Mouse (Mus musculus): ENCODE measurements at regions not wholly inside any gene's neighbourhood (a gene's known extent, or its start where the extent isn't known, plus 50 kb on each side); places are given as distances from the start of the nearest gene placed in this dataset.

DNA sequence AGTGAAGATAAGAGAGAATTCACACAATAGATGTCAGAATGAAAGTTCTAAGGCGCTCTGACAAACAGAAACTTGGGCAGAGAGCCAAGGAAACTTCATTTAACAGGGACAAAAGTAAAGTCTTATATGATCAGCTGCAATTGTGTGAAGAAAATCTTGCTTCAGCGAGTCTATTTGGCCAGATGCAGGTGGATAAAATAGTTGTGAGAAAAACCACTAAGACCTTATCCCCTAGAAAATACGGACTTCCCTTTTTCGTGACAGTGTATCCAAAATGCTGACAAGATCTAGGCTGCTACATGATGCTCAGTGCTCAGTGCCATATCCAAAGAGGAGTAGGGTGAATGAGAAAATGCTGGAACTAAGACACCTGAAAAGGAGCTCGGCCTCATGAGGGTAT is 274.7 kb upstream of the Ppargc1a start:
- no peak for DNase-seq (ENCODE audit: low read depth in 1 of 2, low spot score in 2 of 2)

DNA sequence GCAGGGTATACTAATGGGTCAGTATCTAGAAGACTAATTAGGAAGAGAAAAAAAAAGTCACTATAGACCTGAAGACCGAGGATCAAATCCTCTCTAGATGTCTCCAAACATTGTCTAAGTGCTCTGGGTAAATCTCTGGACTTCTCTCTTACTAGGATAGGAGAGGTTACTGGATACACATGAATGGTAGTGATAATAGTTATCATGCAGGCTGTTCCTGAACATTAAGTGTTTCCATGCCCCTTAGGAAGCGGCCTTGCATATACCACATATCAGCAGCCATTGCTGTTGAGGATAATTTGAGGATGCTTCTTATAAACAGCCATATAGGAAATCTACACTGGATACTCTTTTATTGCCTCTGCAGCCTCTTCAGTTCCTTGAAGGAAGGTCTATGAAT is 274.2 kb upstream of the Ppargc1a start:
- DNase-seq (ENCODE audit: low read depth in 1 of 2, low spot score in 2 of 2), result no peak

DNA sequence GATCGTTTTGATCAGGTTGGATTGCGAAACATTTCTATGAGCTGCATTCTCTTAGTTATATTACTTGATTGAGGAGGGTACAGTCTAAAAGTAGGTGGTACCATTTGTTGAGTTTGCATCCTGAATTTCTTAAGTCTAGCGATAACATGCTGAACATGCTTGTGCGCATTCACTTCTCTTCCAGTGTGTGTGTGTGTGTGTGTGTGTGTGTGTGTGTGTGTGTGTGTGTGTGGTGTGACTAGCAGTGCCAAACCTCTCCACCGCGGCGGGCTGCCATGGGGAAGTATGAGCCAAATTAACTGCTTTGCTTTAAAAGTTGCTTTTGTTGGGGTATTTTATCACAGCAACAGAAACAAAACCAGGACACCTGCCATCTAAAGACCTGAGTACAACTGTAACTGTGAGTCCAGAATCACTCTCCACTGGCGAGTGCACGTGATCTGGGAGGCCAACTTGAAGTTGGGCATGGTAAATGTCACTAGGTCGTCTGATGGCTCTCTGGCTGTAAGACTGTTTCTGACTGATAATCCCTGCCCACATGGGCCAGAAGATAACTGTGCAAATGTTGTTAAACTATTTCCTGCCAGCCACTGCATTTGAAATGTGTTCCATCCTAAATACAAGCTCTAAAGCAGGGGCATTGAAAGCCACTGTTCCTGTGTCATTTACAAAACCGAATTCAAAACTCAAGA is 273.3 kb upstream of the Ppargc1a start:
- no peak for DNase-seq (ENCODE audit: low read depth in 1 of 2, low spot score in 2 of 2)

DNA sequence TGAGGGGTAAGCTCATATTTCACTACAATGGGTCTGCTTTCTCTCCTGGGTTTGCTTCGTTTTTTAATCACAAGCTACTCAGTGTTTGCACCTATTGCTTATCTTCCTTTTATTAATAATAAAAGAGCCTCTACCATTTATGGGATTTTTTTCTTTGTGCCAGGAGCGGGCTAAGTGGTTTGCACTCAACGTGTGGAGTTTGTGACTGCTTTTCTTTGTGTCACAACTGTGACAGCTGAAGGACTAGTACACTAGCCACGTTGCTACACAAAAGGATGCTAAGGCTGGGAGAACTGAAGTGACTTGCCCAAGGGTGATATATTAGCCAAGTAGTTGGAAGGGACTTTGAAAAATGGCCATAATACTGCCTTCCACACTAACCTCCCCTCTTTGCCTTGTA is 271.8 kb upstream of the Ppargc1a start:
- no peak for DNase-seq (ENCODE audit: low read depth in 1 of 2, low spot score in 2 of 2)

DNA sequence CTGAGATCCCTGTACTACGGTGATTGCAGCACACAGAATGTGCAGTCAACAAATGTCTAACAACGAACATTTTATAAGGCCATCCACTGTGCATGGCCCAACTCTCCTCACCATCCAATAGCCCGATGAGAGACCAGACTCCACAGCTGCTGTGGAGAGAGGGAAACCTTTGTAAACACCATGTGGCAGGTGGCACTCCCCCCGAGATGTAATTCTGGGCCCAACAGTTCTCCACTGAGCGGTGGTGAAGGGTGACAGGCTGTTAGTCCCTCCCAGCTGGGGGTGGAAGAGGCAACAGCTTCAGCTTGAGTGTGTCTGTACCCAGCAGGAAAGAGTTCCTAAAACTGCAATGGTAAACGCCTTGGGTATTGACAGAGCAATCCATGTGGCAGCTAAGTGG is 263.0 kb upstream of the Ppargc1a start:
- no peak for DNase-seq (ENCODE audit: low read depth in 1 of 2, low spot score in 2 of 2)

DNA sequence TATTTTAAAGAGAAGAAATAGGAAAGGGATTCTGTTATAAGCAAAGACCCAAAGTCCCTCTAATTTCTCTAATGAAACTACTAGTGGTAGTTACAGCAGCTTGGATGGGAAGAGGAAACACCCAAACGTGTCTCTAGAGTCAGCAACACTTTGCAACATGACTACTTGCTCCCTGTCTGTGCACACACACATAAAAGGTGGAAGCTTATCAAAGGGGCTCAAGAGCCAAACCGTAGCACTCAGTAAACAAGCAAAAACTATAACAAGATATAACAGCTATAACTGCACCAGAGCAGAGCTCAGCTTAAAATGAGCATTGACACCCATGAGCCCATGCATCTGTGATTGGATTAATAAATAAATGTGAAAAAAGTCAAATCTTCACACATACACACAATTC is 262.5 kb upstream of the Ppargc1a start:
- no peak for DNase-seq (ENCODE audit: low read depth in 1 of 2, low spot score in 2 of 2)

DNA sequence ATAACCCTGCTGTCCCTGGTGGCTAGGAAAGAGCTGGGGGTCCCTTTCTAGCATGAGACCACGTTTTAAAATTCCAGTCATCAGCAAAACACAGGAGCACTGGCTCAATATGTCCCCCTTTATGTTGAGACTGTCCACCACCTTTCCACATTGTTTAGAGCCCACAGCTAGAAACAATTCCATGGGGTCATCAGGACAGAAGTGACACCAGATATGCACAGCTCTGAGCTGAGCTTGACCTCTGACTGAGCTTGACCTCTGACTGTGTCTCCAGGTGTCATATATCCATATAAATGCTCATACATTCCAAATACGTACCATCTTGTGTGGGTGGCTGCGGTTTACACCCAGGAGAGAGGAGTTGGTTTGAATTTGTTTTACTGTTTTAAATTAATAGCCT is 262.1 kb upstream of the Ppargc1a start:
- DNase-seq (ENCODE audit: low read depth in 1 of 2, low spot score in 2 of 2), result no peak

DNA sequence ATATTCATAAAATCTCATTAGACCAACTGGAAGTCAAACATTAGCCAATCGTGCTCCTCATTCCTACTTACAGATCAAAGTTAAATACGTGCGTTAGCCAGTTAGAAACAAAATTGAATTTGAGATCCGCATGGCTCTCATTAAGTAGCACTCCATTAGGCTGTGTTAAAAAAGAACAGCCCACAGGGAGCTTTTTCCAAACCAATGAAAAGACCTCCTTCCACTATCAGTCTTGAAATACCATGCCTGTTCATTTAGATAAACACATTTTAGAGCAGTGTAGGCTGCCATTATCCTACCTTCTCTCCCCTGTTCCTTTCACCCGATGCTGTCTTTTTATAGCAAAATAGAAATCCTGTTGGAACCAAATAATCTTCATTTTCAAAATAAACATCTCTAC is 261.5 kb upstream of the Ppargc1a start:
- DNase-seq (ENCODE audit: low read depth in 1 of 2, low spot score in 2 of 2), result no peak

DNA sequence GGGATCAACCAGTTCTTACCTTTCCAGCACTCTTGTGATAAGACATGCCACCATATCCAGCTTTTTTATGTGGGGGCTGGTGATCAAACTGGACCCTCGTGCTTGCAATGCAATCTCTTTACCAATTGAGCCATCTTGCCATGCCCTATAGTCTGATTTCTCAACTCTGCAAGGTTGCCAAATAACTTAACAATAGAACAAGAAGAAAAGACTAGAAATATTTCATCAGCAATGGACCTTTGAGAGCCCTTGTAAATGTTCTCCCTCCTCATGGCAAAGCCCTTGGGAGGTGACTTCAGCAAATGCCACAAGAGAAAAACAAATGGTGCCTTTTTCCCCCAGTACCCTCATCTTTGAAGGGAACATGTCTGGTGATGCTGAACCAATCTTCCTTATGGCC is 258.7 kb upstream of the Ppargc1a start:
- no peak for DNase-seq (ENCODE audit: low read depth in 1 of 2, low spot score in 2 of 2)

DNA sequence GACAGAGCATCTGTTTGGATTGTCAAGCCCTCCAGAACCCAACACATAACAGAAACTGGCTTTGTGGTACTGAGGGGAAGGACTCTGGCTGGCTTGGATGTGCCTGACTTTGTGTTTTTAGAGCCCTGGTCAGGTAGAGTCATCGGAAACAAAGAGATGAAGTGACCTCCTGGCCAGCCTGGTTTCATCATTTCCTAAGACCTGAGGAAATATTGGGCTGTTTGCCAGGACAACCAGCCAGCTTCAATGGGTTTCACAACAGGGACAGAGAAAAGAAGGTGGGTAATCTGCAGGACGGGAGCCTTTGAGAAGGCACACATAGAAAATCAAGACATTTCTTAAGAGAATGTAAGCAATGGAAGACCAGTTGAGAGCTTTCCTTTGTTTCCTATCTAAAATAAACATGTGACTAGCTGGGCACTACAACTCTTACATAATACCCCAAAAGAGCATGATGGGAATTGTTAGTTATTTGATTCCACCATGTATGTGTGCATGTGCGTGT is 258.1 kb upstream of the Ppargc1a start:
- DNase-seq (ENCODE audit: low read depth in 1 of 2, low spot score in 2 of 2), result no peak

DNA sequence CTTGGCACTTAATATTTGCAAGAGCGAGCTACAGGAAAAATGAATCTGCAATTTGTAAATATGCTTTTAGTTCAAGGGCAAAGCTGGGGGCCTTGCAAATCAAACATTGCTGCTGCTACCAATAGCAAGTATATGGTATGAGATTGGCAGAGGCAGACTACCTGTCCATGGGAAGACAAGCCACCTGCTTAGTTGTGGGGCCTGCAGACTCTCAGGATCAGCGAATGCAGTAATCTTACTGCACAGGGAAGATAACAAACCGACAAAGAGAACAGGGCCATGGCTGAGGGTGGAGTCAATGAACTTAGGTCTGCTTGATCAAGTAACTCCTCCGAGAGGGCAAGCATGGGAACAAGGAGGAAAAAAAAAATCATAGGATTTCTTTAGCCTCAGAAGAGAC is 257.2 kb upstream of the Ppargc1a start:
- no peak for DNase-seq (ENCODE audit: low read depth in 1 of 2, low spot score in 2 of 2)

DNA sequence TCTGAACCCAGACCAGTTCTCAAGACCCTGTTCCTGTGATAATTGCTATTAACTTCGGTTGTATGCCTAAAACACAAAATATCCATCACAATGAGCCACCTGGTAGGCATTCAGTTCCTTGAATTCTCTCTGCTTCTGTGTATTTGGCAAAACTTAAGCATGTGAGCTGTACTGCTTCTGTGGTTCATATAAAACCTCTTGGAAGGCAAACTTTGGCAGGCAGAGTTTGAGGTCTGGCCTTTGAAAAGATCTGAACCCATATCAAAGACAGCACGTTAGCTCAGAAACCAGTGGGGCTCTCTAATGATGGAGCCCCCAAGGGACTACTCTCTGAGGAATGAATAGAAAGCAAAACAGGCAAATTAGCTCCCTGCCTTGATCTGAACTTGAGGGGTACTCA is 256.1 kb upstream of the Ppargc1a start:
- DNase-seq (ENCODE audit: low read depth in 1 of 2, low spot score in 2 of 2), result no peak

DNA sequence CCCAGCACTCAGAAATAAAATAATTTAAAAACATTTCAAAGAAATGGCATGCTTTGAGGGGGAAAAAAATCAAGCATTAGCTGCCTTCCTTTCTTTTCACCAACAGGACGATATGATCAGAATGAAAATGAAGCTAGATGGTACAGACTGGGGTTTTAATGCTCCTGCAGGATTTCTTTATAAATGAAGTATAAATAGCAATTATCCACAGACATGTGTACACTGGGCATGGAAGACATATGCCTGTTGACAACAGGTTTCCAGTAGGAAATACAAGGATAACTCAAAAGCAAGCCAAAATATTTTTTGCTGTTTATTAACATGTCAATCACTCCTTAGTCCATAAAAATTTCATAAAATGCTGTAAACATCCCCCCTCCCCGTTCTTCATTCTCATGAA is 248.7 kb upstream of the Ppargc1a start:
- no peak for DNase-seq (ENCODE audit: low read depth in 1 of 2, low spot score in 2 of 2)

DNA sequence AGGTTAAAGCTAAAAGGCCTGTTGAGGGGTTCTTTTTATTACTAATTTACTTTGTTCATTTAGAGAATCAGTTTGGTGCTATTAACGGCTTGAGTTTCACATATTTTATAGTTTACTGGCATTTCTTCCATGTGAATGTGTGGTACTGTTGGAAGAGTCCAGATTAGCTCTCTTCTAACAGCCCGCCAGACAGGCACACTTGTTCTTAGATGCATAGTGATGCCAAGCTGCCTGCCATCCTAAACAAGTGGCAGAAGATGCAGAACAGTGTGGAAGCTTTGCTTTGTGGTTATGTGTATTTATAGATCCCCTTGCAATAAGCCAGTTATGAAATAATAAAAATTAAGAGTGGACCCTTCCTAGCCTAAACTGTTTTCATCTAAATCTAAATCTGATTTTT is 244.2 kb upstream of the Ppargc1a start:
- DNase-seq (ENCODE audit: low read depth in 1 of 2, low spot score in 2 of 2), result no peak

DNA sequence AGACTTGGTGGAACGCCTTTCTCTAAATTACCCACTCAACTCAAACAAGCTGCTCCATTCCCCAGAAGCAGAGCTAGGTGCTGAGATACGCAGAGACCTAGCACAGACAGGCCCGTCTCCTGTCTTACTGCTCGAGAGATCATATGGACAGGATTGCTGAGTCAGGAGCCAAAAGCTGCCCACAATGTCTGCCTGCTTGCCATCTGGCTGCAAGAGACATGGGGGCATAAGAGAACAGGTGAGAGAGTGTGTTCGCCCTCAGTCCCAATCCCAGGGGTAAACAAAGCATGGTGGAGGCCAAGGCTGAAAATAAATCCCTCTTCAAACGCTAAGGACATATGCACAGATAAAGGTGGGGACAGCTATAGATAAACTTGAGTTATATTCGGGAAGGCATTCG is 234.0 kb upstream of the Ppargc1a start:
- no peak for DNase-seq (ENCODE audit: low read depth in 1 of 2, low spot score in 2 of 2)

DNA sequence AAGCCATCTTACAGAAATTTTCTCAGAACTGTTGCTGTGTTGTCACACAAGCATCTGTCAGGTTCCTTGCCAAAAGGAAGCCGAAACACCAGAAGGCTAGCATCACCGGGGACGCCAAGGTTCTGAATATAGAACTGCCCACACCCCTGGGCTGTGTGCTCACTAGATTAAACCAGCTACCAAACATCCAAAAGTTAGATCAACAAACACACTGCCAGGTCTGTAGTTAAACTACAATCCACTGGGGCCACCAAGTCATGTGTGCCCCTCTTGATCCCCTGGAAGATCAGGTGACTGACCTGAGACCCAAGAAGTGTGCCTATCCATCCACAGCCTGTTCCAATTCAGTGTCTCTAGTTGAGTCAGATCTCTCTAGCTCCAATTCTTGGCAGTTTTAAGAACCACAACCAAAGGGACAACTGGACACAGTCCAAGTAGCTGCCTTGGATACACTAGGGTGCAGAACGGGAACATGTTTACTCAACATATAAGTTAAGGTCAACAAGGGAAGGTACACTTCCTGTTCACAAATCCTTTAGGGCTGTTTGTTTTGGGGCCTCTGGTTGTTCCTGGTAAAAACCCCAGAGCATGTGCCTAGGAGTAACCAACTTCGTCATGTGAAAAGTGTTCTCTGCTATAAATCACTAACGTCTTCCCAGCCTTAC is 232.0 kb upstream of the Ppargc1a start:
- DNase-seq (ENCODE audit: low read depth in 1 of 2, low spot score in 2 of 2), result no peak

DNA sequence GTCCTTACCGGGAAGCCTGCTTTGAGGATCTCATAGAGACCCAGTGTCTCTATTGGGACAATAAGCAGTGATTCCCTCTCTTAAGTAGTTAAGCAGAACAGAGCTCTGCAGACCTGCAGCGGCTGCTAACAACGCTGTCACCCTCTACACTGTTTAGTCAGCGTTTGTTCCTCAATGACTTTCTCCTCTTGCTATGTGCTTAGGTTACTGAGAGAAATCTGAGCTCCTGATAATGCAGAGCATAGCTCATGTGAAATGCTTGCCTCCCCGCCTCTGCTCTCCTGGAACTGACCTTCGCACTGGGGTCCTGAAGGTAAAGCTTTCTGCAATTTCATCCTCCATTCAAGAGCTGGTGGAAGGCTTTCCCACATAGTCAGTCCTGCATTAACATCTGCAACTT is 226.6 kb upstream of the Ppargc1a start:
- DNase-seq (ENCODE audit: low read depth in 1 of 2, low spot score in 2 of 2), result no peak

DNA sequence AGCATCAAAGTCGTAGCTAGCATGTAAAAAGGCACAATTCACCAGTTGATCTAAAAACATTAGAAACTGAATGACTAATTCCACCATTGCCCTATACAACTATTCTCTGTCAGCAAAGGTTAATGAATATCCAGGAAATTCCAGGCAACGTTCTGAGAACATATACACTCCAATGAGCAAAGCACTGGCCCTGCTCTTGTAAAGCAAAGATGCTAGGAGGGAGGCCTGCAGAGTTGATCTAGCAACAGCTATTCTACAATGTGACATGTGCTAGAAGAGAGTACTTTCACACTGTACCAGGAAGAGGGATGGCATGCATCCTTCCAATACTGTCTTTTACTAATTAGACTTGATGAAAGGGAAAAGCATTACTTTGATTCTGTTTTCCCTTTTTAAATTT is 225.4 kb upstream of the Ppargc1a start:
- no peak for DNase-seq (ENCODE audit: low read depth in 1 of 2, low spot score in 2 of 2)

DNA sequence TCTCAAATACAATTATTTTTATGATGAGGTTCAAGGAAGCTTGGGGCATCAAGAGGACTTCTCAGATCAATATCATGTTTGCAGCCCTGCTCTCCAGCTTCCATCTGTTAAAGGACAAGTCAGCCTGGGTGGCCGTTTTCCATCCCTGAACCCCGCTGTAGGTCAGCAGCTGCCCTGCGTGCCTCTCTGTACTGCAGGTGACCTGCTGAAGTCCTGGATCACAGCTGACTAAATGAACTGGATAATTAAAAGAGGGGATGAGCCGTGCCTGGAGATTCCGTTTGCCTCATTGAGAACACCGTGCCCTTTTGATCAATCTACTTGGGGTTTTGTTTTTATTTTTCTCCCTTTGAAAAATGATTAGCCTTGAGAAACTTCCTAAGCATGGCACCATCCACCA is 221.2 kb upstream of the Ppargc1a start:
- DNase-seq (ENCODE audit: low read depth in 1 of 2, low spot score in 2 of 2), result no peak

DNA sequence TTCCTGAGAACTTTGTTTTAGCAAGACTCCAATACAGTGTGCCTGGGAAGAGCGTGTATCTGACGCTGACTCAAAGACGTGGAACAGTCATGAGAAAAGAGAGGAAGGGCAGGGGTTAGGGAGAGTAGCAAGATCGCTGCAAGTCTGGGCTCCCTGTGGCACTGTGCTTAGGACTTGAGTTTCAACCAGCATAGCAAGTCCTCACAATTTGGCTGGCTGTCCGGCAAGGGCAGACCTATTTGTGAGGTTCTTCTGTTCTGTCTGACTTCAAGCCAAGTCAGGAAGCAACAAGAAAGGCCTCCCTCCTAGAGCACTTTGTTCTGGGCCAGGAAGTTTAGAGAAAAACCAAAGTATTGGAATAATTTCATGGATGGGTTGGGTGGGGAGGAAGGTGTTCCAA is 216.0 kb upstream of the Ppargc1a start:
- no peak for DNase-seq (ENCODE audit: low read depth in 1 of 2, low spot score in 2 of 2)

DNA sequence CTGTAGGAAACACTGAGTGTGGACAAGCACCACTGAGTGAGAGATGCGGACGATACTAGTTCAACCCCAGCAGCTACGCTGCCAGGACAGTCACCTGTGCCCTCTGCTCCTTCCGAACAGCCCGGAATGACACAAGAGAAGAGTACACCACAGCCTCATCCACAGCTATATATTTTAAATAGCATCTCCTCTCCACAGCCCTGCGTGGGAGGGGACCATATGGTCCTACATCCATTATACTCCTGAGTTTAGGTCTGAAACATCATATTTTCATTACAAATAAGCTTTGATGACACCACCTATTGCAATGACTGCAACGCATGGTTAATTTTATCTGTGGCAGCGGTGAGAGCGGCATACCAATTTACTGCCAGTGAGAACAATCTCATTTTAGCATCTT is 215.6 kb upstream of the Ppargc1a start:
- DNase-seq (ENCODE audit: low read depth in 1 of 2, low spot score in 2 of 2), result no peak

DNA sequence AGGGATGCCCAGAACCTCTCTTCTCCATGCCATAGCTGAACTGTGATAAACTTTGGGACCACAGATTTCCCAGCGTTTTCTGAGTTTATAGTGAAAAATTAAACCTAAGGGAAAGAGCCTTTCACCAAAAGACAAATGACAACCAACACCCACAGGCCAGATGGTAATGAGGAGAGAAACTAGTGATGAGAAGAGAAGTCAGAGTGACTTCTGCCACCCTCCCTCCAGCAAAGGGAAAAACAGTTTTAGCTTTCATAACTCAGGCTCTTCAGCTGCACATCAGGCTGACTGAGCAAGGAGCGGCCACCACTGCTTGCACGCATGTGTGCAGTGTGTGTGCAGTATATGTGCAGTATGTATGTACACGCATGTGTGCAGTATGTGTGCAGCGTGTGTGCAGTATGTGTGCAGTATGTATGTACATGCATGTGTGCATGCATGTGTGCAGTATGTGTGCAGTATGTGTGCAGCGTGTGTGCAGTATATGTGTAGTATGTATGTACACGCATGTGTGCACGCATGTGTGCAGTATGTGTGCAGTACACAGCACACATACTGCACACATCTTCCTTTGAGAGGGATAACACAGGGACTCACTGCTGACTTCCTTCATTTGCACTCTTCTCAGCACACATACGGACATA is 208.1 kb upstream of the Ppargc1a start:
- DNase-seq (ENCODE audit: low read depth in 1 of 2, low spot score in 2 of 2), result no peak

DNA sequence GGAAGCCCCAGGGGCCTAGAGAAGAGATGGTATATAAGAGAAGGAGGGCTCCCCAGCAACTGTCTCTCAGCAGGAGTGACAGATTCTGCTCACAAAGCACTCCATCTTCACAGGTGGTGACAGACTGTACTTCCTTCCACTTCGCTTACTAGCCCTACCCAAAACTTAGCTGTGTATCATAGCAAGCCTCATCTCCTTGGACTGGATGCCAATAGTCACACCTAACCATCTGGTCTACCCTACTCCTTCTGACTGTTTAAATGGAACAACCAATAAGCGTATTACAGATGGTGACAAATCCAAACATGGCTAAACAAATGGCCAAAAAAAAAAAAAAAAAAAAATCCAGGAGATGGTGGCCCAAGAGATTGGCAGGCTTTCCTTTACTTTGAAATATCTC is 204.1 kb upstream of the Ppargc1a start:
- DNase-seq (ENCODE audit: low read depth in 1 of 2, low spot score in 2 of 2), result no peak

All from monocyte, adult 2 months (primary cell).